Mouse (Mus musculus): Measurements from ENCODE around the gene Sppl2c.
A peak's percentile ranks its signal among the peaks of the same experiment; 100 is the strongest.

The Sppl2c gene

GRCm38 (mm10) chr11:104186135-104186836 lies at the start of gene Sppl2c:
Gene Sppl2c (plus strand): TSS chr11:104186327.
- no peak for DNase-seq (ENCODE audit: low spot score)

- DNase-seq (ENCODE audit: low spot score), result no peak
Observed at GRCm38 (mm10) chr11:104138976-104139375, 47.2 kb upstream of the Sppl2c start.

GRCm38 (mm10) chr11:104144930-104145329 lies 41.2 kb upstream of the Sppl2c start:
- DNase-seq (ENCODE audit: low spot score), result no peak

GRCm38 (mm10) chr11:104148787-104149186 lies 37.3 kb upstream of the Sppl2c start:
- DNase-seq (ENCODE audit: low spot score), result no peak

DNA sequence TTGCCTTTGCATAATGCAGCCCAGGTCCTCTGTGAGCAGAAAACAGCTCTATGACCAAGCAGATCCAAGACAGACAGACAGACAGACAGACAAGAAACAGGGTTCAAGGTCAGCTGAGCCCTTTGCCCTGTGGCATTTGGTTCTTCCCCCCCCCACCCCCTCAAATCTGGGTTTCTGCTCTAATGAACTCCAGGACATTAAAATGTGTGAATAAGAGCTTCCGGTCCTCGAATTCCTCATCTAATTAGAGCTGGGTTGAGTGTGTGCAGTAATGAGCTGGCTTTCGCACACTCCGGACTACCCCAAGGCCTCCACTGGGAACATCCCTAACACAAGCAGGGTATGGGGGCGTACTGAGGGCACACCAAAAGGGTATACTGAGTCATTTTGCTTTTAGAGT lies 35.2 kb upstream of the Sppl2c start:
- no peak for DNase-seq (ENCODE audit: low spot score)

GRCm38 (mm10) chr11:104154332-104154731 lies 31.8 kb upstream of the Sppl2c start:
- no peak for DNase-seq (ENCODE audit: low spot score)

DNA sequence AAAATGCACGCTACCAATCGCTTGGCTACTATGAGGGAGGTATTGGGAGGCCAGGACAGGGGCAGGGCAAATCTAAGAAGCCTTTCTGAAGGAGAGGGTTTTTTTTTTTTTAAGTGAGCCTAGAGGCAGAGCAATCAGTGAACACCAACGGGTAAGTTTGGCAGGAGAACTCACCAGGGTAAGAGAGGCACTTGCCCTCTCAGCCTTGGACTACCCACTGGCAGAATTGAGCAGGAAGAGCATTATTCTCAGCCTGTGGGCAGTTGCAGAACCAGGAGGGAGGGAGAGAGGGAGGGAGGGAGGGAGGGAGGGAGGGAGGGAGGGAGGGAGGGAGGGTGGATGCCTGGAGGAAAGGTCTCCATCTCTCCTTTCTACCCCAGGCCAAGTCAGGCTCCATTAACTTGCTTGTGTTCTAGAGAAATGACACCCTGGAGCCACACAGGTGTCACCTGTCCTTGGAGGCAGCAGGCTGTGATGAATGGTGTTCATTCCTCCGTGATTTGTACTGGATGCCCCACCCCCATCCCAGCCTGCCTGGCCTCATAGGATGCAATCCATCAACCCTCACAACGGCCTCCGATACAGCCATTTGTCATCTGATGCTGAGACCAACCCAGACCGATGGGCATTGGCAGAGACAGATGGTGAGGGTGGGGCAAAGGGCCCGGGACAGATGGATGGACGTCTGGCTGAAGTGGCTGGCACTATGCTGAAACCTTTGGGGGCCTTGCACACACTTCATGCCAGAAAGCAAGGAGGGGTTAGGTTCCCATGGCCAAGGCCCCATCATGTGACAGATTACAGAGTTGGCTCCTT lies 31.1 kb upstream of the Sppl2c start:
- DNase-seq (ENCODE audit: low spot score), result no peak

DNA sequence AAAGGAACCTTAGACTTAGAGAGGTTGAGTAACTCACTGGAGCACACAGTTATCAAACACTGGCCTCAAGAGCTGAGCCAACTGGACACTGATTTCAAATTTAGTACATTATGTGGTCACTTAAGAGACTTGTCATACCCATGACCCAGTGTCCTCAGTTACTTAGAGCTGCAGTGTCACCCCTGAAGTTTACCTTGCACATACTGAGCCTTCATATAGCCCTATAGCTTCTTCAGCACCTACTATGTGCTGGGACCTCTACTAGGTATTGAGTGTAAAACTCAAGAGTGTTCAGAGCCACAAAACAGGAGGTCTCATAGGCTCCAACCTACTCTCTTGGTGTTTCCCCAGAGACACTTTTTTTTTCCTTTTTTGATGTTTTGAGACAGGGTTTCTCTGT lies 30.2 kb upstream of the Sppl2c start:
- DNase-seq (ENCODE audit: low spot score), result no peak

- no peak for DNase-seq (ENCODE audit: low spot score)
Observed at GRCm38 (mm10) chr11:104156391-104156790, 29.7 kb upstream of the Sppl2c start.

GRCm38 (mm10) chr11:104157603-104158259 lies 28.4 kb upstream of the Sppl2c start:
- DNase-seq (ENCODE audit: low spot score), result no peak

DNA sequence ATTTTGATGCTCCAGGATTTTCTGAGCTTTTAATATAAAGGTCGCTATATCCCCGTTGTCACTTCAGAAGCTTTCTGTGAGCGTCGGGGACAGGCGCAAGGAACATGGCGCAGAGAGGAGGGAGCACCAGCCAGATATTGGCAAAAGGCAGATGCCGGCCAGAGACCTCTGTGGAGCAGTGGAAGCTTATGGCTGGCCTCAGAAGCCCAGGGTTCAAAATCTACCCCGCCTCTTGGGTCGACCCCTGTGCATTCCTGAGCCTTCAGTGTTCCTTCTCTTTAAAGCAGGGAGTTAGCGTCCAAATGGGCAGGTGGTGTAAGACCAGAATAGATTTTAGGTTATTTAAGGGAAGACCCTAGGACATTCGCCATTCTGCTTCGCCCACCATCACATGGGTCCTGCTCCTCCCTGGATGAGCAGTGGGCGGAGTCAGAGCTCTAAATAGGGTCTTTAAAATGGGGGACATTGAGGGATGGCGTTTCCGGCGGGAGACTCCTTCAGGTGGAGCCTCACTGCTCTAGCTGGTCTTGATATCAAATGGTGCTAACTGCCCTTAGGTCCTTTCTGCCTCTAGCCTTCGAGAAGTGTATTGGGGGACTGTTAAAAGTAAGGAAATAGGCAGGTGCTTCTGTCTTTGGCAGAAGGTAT lies 27.7 kb upstream of the Sppl2c start:
- DNase-seq (ENCODE audit: low spot score), result no peak

DNA sequence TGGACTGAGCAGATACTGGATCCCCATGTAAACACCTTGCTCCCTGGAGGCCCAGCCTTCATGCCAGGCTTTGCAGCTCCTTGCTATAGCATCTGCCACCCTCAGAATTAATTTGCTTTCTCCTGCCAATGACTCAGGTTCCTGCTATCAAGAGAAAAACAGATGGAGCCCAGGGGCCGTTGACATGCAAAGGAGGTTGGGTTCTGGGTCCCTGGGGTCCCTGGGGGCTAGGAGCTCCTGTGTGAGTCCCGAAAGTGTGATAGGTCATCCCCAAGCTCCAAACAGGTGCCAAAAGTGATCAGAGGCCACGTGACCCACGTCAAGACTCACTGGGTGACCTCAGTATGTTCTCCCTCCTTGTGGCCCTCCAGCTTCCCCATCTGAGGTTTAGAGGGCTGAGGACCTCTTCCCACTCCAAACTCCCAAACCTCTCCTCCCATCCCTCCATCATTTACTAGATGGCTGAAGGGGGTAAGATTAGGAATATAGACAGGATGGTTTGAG lies 26.3 kb upstream of the Sppl2c start:
- DNase-seq (ENCODE audit: low spot score), result no peak

DNA sequence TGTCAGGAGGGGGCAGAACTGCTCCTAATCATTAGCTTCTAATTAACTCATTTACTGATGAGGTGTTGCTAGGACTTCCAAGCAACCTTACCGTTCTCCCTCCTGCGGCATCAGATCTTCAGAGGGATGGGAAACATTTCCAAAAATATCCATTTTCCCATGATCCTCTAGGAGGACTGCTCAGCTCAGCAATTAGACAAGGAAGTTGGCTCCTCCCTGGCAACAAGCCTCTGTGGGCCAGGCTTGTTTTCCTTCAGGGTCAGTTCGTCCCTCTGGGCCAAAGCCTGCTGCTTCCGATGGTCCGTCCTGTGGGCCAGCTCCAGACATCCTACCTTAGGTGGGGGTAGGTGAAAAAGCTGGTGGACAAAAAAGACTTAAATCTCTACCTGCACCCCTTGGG lies 25.0 kb upstream of the Sppl2c start:
- no peak for DNase-seq (ENCODE audit: low spot score)

DNA sequence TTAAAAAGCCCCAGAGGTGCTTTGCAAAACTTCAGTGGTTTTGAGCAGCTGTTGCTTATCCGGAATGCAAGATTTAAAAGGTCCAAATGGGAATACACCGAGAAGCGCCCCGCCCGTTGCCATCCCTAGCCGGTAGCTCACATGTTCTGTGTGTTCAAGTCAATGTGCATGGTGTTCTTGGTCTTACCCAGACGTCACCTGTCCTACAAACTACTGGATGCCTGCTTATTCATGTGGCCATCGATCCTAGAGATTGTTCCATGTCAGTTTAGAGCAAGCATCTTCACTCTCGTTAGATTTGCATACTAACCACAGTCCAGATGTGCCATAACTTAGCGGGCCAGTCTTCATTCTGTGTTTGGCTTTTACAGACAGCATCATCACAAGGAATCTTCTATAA lies 21.9 kb upstream of the Sppl2c start:
- no peak for DNase-seq (ENCODE audit: low spot score)

DNA sequence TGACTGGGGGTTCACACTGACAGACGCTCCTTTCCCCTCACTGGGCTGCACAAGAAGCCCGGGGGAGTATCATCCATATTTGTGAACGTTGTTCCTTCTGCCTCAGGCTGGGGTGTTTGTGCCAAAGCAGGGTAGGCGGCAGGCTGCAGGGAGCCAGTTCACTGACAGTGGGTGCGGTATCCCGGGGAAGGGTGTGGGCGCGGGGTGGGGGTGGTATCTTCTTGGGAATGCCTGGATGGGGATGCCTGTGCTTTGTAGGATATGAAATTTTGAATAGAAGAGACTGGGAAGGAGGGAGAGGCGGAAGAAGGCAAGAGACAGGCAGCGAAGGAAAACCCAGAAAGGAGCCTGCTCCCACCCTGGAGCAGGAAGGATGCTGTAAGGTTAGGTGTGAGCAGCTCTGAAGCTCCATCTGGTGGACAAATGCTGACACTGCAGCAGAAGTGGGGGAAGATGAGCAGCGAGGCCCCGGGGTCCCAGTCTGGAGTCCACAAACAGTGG lies 14.8 kb upstream of the Sppl2c start:
- DNase-seq (ENCODE audit: low spot score), result peak; percentile 52

DNA sequence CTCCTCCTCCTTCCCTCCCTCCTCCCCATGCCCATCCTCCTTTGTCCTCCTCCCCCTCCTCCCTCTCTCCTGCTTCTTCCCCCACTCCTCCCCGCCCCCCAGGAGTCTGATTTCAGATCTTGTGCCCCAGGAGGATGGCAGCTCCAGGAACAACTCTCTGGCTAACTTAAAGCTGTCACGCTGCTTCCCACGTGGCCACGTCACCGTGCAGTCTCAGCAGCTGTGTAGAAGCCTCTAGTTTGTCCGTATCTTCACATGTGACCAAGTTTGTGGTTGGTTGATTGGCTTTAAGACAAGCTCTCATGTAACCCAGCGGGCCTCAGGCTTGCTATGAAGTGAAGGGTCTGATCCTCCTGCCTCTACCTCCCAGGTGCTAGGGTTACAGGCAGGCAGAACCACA lies 7.2 kb upstream of the Sppl2c start:
- no peak for DNase-seq (ENCODE audit: low spot score)

DNA sequence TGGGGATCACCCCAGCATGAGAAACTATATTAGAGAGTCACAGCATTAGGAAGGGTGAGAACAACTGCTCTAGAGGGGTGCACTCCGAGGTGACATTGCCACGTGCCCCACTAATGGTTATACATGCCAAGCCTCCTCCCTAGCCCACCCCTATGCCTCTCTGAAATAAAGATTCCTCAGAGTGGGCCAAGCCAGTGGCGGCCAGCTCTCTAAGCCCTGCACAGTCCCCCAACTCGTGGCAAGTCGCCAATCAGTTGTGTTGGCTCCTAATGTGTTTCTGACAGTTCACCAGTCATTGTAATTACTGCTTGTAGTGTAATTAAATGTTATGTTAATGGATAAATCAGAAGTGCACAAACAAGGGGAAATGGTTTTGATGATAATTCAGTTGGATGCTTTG lies 6.3 kb upstream of the Sppl2c start:
- no peak for DNase-seq (ENCODE audit: low spot score)

DNA sequence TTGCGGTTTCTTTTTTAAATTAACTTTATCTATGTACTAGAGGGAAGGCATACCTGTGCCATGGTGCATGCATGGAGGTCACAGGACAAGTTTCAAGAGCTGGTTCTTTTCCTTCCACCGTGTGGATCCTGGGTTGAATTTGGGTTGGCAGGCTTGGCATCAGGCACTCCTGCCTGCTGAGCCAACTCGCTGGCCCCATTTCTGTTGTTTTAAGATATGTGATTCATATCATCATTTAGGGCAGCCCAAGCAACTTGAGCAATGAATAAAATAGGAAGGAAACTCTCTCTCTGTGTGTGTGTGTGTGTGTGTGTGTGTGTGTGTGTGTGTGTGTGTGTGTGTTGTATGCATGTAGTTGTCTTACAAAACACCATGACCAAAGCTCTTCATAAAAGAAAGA lies 4.0 kb upstream of the Sppl2c start:
- no peak for DNase-seq (ENCODE audit: low spot score)

DNA sequence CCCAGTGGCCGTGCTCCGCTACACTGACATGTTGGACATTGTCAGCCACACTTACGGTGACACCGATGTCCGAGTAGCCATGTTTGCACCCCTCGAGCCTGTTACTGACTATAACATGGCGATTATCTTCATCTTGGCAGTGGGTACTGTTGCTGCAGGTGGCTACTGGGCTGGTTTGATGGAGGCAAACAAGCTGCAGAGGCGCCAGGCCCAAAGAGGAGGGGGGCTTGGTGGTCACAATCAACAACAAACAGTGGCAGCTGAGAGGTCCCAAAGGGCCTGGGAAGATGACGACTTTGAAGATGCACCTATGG lies 667 bp downstream of the Sppl2c start:
- no peak for DNase-seq (ENCODE audit: low spot score)

DNA sequence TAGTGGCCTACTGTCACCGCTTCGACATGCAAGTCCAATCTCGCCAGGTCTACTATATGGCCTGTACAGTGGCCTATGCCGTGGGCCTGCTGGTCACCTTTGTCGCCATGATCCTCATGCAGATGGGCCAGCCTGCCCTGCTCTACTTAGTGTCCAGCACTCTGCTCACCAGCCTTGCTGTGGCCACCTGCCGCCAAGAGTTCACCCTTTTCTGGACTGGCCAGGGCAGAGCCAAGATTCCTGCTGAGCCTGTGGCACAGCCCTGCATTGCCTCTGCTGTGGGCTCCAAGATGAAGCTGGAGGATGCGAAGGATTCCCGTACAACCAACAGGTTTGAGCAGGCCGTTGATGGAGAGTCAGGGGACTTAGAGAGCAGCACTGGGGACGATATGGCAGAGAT lies 1.6 kb downstream of the Sppl2c start:
- DNase-seq (ENCODE audit: low spot score), result no peak

DNA sequence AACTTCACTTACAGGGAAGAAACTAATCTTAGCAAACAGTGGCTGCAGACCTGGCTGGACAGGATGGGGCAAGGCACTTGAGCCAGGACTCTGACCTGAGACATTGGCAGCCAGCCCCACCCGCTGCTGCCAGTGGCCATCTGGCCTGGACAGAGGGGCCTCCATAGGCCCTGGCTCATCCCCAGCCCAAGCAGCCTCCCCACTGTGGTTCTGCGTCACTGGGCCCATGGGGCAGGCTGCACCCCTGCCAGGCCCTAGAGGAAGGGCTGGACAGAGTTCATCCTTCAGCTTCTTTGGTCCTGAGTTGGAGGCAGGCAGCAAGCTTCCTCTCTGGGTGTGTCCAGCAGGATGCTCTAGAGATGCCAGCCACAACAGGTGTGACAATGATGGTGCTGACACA lies 3.9 kb downstream of the Sppl2c start:
- DNase-seq (ENCODE audit: low spot score), result no peak

DNA sequence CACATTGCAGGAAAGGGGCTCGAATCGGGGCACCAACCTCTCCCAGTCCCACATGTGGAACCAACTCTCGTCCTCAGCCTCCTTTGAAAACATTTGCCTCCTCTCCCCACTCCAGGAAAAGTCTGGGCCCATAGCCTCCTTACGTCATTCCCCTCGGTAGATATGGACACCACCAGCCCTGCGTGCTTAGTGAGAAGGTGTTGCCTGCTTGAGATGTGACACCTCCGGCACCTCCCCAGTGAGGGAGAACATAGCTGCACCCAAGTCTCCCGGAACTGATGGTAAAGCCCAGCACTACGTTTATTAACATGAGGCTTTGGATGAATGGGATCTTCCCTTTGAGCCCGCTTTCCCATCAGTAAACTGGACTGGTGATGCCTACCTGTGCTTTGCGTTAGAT lies 9.3 kb downstream of the Sppl2c start:
- DNase-seq (ENCODE audit: low spot score), result no peak
